Mouse (Mus musculus): ENCODE results near the gene Hnrnpf. TPM values are rescaled to one million over a fixed set of nuclear protein-coding genes. Genes with fewer than 3 reads are reported as not detected.
A peak's percentile ranks its signal among the peaks of the same experiment; 100 is the strongest.
"Not testable (repeated sequence)": the region's sequence is repeated elsewhere in the genome, so short reads cannot be mapped to it uniquely, and the experiment has no call there.

Gene Hnrnpf
- polyA plus RNA-seq, 1 experiment, result 141 TPM

DNA sequence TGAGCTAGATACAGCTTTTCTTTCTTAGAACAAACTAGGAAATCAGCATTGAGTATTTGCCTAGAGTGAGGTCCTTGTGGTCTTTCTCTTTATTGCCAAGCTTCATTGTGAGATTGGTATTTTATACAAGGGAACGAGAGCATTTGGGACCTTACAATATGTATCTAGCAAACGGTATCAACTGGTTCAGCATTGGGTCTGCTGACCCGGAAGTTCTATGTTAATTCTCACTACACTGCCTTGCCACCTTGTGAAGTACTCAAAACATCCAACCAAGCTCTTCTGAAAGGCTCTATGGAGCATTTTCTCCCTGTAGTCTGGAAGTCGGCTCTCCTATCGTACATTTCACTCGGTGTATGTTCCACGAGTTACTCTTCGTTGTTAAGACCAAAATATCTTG lies 36.4 kb upstream of the Hnrnpf start:
- WGBS, result 91% methylated on average over 8 of the region's 8 CpGs
- Histone ChIP-seq H3K36me3 (ENCODE audit: control insufficient read depth, insufficient read depth, low read length) (no peaks in the 10 kb centered on the region), H3K27ac (ENCODE audit: insufficient read depth, low read length) (no peak overlapping the region), H3K27me3 (ENCODE audit: control insufficient read depth, insufficient read depth, low read length) (no peaks in the 10 kb centered on the region), H3K4me1 (ENCODE audit: control insufficient read depth, insufficient read depth, insufficient read length) (peaks cover 4% of the 10 kb centered on the region), H3K4me3 (ENCODE audit: extremely low read depth, insufficient read depth, insufficient read length) (no peak overlapping the region)
- no peak for DNase-seq (ENCODE audit: low read depth in 1 of 2, low spot score in 2 of 2)
- no peak for TF ChIP-seq POLR2A (IDR thresholded peaks at IDR 0.05; ENCODE audit: low read depth, low read length)
- TF ChIP-seq CTCF (IDR thresholded peaks at IDR 0.05; ENCODE audit: extremely low read depth, insufficient read depth, insufficient read length, insufficient replicate concordance), result no peak

GRCm38 (mm10) chr6:117868187-117868586 lies 31.9 kb upstream of the Hnrnpf start:
- 92% methylated on average over 8 of the region's 8 CpGs for WGBS
- Histone ChIP-seq H3K27me3 (ENCODE audit: control insufficient read depth, insufficient read depth, low read length) (no peaks in the 10 kb centered on the region), H3K4me1 (ENCODE audit: control insufficient read depth, insufficient read depth, insufficient read length) (peaks cover 4% of the 10 kb centered on the region), H3K36me3 (ENCODE audit: control insufficient read depth, insufficient read depth, low read length) (no peaks in the 10 kb centered on the region), H3K27ac (ENCODE audit: insufficient read depth, low read length) (no peak overlapping the region), H3K4me3 (ENCODE audit: extremely low read depth, insufficient read depth, insufficient read length) (no peak overlapping the region)
- no peak for TF ChIP-seq CTCF (IDR thresholded peaks at IDR 0.05; ENCODE audit: extremely low read depth, insufficient read depth, insufficient read length, insufficient replicate concordance)
- TF ChIP-seq POLR2A (IDR thresholded peaks at IDR 0.05; ENCODE audit: low read depth, low read length), result no peak
- no peak for DNase-seq (ENCODE audit: low read depth in 1 of 2, low spot score in 2 of 2)

DNA sequence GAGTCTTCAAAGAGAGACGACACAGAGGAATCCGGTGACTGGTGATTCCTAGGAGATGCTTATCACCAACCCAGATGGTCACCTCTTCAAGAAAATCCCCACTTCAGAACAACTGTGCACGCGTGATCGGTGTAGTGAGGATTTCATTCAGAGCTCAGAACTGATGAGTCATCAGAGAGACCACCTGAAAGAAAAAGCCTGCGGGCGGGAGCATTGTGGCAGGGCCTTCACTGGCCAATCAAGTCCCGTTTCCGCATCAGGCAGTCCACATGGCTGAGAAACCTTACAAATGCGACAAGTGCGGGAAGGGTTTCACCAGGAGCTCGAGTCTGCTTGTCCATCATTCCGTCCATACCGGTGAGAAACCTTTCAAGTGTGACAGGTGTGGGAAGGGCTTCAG lies 29.1 kb upstream of the Hnrnpf start:
- Histone ChIP-seq H3K27me3 (ENCODE audit: control insufficient read depth, insufficient read depth, low read length) (no peaks in the 10 kb centered on the region), H3K4me3 (ENCODE audit: extremely low read depth, insufficient read depth, insufficient read length) (no peak overlapping the region), H3K4me1 (ENCODE audit: control insufficient read depth, insufficient read depth, insufficient read length) (peaks cover 3% of the 10 kb centered on the region; the same call in 1 of the 2 replicates), H3K36me3 (ENCODE audit: control insufficient read depth, insufficient read depth, low read length) (no peaks in the 10 kb centered on the region), H3K27ac (ENCODE audit: insufficient read depth, low read length) (no peak overlapping the region)
- DNase-seq (ENCODE audit: low read depth in 1 of 2, low spot score in 2 of 2), result no peak
- WGBS, result 91% methylated on average over 14 of the region's 14 CpGs
- TF ChIP-seq POLR2A (IDR thresholded peaks at IDR 0.05; ENCODE audit: low read depth, low read length) (no peak), CTCF (IDR thresholded peaks at IDR 0.05; ENCODE audit: extremely low read depth, insufficient read depth, insufficient read length, insufficient replicate concordance) (no peak)

DNA sequence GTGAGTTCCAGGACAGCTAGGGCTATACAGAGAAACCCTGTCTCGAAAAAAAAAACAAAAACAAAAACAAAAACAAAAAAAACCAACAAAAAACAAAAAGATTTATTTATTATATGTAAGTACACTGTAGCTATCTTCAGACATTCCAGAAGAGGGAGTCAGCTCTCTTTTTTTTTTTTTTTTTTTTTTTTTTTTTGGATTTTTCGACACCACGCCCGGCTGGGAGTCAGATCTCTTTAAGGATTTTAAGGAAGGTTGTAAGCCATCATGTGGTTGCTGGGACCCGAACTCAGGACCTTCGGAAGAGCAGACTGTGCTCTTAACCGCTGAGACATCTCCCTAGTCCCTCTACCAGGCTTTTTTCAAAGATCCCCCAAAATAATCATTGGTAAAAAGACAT lies 26.7 kb upstream of the Hnrnpf start:
- not testable (repeated sequence) for H3K4me1 ChIP-seq (ENCODE audit: control insufficient read depth, insufficient read depth, insufficient read length); H3K27me3 ChIP-seq (ENCODE audit: control insufficient read depth, insufficient read depth, low read length); H3K4me3 ChIP-seq (ENCODE audit: extremely low read depth, insufficient read depth, insufficient read length); DNase-seq (ENCODE audit: low read depth in 1 of 2, low spot score in 2 of 2); H3K27ac ChIP-seq (ENCODE audit: insufficient read depth, low read length); H3K36me3 ChIP-seq (ENCODE audit: control insufficient read depth, insufficient read depth, low read length)
- WGBS, result 83% methylated on average over 7 of the region's 7 CpGs

GRCm38 (mm10) chr6:117874621-117875281 lies 25.4 kb upstream of the Hnrnpf start:
- H3K36me3 ChIP-seq (ENCODE audit: control insufficient read depth, insufficient read depth, low read length), result no peaks in the 10 kb centered on the region
- TF ChIP-seq POLR2A (IDR thresholded peaks at IDR 0.05; ENCODE audit: low read depth, low read length) (no peak; the same call in 1 of the 2 replicates), CTCF (IDR thresholded peaks at IDR 0.05; ENCODE audit: extremely low read depth, insufficient read depth, insufficient read length, insufficient replicate concordance) (no peak)
- 21% methylated on average over 3 of the region's 3 CpGs for WGBS
- H3K4me3 ChIP-seq (ENCODE audit: extremely low read depth, insufficient read depth, insufficient read length), result no peak overlapping the region
- DNase-seq (ENCODE audit: low read depth in 1 of 2, low spot score in 2 of 2), result peak; percentile 37 to 75
- no peaks in the 10 kb centered on the region for H3K27me3 ChIP-seq (ENCODE audit: control insufficient read depth, insufficient read depth, low read length)
- H3K27ac ChIP-seq (ENCODE audit: insufficient read depth, low read length), result peak overlapping the region; percentile 84
- H3K4me1 ChIP-seq (ENCODE audit: control insufficient read depth, insufficient read depth, insufficient read length), result peaks cover 3% of the 10 kb centered on the region; the same call in 1 of the 2 replicates

DNA sequence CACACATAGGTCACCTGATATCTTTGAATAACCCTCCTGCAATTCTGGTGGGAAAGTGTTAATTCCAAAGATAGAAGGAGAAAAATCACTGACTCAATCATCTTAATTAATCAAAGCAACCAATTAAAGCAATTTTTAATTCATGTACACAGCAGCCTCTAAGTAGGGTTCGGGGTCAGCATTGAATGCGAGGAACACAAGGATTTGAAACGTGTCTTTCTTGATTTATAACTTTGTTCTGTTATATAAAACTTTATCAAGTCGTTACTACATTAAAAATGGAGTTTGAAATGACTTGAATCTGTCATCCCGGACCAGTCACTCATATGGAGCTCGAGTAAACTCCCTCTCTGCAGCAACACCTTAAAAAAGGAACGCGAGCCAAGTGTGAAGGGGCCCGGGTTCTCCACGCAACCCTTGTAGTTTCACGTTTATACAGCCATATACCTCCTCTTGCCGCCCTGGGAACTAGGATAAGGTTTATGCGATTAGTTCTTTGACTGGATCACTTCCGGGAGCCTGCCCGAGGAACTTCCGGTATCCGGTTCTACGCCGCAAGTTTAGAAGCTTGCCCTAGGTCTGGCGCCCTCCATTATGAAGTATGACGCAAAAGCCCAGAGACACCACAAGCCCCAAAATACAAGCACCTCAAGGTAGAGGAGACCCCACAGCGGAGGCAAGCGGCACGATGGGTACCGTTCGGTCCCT lies 21.3 kb upstream of the Hnrnpf start:
- TF ChIP-seq CTCF (IDR thresholded peaks at IDR 0.05; ENCODE audit: extremely low read depth, insufficient read depth, insufficient read length, insufficient replicate concordance) (no peak), POLR2A (IDR thresholded peaks at IDR 0.05; ENCODE audit: low read depth, low read length) (no peak)
- Histone ChIP-seq H3K27me3 (ENCODE audit: control insufficient read depth, insufficient read depth, low read length) (no peaks in the 10 kb centered on the region), H3K4me3 (ENCODE audit: extremely low read depth, insufficient read depth, insufficient read length) (peak overlapping the region; percentile 78), H3K27ac (ENCODE audit: insufficient read depth, low read length) (peak overlapping the region; percentile 100), H3K36me3 (ENCODE audit: control insufficient read depth, insufficient read depth, low read length) (no peaks in the 10 kb centered on the region), H3K4me1 (ENCODE audit: control insufficient read depth, insufficient read depth, insufficient read length) (peaks cover 16% of the 10 kb centered on the region)
- DNase-seq (ENCODE audit: low read depth in 1 of 2, low spot score in 2 of 2), result peak; percentile 81 to 91
- 6% methylated on average over 26 of the region's 26 CpGs for WGBS
